Mouse (Mus musculus) 3134 (cell line): ENCODE data around the gene Padi1.

Source experiments
- DNase-seq: peaks from one replicate; pipeline ENCODE4 v3.0.0-alpha.2; 2011; ENCODE audit warnings: low spot score; ENCODE audit not compliant: insufficient read length; ENCODE audit errors: extremely low read depth

Gene Padi1

DNA sequence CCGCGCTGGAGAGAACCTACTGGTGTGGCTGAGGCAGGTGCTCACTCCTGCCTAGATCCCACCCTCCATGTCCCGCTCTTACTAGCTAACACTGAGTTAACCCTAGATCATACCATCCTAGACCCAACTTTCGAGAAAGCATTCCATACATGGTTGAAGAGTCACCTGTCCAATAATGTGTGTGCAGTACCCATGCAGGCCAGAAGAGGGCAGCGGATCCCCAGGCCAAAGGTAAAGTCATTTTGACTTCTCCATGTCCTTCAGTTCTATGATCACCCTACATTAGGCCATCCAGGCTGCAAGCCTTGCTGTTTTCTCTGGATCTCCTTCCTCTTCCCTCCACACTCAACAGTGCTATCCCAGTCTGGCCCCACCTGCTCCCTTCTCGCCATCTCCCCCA lies 56.6 kb downstream of the Padi1 start:
- no peak for DNase-seq

DNA sequence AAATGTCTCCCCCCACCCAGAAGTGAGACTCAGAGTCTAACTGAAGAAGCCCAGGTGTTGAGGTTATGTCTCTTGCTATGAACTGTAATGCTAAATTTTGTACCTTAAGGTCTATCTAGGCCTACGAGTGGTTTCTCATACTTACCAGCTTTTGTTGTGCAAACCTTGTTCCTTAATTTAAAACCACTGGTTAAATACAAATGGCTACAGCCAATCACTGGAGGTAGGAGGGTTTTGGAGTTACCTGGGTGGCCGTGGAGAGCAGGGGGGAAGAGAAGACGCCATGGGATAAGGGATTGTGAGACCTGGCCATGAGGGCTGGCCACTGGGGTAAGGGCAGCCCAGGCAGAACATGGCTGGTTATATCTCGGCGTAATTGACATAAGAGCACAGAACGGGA lies 57.3 kb downstream of the Padi1 start:
- no peak for DNase-seq

DNA sequence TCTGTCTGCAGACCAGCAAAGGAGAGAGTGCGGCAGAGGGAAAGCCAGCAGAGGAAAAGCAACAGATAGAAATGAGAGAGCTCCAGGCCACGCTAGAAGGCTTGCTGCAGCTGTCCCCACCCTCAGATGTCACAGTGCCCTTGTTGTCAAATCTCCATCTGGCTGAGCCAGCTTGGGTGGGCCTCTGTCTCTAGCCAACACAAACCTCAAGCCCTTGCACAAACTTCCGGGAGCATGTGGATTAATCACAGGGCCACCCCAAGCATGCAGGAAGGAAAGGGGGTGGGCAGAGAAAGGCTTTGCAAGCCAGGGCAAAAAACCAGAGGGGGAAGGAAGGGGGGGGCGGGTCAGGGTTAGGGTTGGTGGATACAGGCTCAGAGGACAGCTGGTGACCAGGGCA lies 58.2 kb downstream of the Padi1 start:
- no peak for DNase-seq

DNA sequence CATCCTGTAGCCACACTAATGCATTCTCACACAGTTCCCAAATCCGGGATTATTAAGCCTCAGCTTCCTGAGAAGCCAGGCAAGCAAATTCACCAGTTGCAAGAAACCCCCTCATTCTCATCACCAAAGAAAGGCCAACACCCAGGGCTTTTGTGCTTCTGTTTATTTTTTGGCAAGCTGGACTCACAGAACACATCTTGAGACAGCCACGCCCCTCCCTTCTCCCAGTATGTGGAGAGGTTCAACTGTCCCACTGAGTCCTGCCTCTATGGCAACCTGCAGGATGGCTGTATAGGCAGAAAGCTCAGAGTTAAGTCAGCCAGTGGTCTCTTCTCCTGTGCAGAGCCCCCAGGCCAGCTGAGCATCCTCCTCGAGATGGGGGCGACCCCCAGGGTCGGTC lies 60.4 kb downstream of the Padi1 start:
- no peak for DNase-seq

DNA sequence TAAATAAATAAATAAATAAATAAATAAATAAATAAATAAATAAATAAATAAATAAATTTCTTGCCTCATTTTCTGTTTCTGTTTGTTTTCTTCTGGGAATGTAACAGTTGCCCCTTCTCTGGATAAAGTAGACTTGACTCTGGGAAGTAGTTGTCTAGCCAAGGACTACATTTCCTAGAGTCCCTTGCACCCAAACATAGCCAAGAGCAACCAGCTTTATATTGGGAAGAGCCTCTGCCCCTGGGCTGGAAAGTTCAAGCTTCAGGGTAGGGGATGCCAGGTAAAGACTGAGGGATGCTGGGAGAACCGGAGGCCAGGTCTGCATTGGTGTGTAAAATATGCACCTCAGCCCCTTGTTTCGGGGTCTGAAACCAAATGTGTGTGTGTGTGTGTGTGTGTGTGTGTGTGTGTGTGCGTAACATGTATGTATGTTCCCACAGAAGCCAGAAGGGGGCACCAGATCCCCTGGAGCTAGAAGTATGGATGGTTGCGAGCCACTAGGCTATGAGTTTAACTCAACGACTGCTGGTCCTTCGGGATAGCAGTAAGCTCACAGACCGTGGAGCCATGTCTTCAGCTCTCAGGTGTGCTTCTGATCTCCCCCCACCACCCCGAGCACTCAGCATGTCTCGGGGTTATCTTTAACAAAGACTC lies 61.2 kb downstream of the Padi1 start:
- no peak for DNase-seq

DNA sequence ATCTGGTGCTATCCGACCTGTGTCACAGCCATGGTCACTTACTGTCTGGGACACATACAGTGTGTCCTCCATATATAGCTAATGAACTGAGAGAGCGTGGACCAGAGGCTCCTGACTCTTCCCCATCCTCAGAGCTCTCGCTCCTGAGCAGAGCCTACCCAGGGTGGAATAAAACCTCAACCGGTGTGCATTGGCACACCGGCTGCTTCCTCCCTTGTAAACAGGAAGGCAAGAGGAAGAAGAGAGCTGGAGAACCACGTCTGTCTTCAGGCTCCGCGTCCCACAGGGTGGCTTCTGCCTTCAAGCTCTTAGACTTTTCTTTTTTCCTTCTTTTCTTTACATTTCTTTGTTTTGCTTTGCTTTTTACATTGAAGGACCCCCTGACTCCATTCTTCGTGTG lies 62.8 kb downstream of the Padi1 start:
- no peak for DNase-seq

DNA sequence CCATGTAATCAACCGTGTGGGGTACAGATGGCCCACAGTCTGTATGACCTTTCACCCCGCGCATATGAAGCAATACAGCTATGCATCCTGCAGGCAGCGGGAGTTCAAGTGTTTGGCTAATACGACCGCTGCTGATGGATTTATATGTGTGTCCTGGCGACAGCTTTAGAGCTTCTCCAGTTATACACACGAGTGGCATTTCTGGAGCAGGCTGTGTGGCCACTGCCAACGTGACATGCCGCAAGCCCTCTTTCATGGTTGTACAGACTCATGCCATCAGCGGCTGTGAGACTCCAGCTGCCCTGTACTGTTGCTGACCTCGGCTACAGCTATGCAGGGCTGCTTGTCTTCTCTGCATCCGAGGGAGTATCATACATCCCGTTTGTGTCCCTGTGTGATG lies 65.1 kb downstream of the Padi1 start:
- no peak for DNase-seq

DNA sequence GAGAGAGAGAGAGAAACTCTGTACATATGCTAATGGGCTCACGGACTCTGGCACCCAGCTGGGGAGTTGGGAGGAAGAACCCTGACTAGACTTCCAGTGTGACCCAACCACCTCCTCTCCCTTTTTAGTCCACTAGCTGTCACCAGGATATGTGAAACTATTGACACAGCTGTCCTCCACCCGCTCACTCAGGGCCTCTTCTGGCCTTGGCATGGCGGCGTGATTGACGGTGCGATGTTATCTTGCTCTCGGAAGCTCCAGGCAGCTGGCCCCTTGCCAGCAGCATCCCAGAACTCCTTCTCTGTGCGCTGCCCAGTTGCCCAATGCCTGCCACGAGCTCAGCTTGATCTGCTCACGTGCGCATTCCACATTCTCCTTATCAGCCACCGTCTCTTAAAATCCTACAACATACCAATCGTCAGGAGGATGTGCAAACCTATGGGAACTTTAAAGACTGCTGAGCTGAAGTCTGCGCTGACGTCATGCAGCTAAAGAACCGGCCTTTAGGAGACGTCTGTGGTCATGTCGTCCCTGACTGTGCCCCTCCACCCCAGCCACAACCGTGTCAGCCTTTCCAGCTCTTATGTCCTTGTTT lies 65.7 kb downstream of the Padi1 start:
- DNase-seq: no peak

DNA sequence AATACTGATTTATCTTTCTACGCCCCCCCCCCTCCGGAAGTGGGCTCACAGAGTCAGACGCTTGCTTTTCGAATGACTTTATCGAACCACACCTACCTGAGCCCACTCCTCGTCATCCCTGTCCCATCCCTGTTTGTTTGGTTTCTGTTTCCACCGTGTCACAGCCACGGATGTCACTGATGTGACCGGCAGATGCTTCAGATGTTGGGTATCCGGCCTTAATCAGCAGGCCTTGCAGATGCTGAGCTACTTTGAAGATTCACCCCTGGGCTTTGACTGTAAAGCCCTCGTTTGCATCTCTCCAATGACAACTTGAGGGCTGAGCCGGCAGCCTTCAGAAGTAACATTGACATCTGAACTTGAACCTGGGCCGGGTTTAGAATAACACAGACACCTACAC lies 69.0 kb downstream of the Padi1 start:
- DNase-seq: no peak

DNA sequence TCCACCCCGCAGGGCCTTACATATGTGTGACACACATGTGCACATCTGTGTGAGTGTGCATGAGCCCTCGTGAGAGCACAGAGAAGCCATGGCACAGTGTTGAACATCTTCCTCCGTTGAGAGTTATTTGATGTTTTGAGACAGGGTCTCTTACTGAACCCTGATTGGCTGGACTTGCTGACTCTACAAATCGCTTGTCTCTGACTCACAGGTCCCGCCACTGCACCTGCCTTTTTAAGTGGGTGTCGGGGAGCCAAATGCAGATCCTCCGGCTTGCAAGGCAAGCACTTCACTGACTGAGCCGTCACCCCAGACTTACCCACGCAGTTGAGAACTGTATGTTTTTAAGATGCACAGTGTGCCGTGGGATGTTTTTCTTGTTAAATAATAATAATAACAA lies 69.7 kb downstream of the Padi1 start:
- no peak for DNase-seq

DNA sequence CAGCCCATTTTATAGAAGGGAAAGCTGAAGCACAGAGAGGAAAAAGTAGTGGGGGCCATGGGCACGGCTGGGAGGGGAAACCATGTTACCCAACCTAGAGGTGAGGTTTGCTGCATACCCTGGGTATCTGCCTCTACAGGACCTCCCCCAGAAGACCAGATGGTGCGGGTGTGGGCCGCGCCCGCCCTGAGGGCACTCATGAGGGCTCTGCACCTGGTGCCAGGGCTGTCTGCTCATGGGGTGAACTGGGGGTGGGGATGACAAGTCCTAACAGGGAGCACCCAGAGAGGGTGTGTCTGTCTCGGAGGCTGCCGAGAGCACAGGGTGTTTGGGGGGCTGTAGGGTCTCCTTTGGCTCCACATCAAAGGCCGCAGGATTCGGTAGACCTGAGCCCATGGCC lies 70.7 kb downstream of the Padi1 start:
- DNase-seq: no peak

DNA sequence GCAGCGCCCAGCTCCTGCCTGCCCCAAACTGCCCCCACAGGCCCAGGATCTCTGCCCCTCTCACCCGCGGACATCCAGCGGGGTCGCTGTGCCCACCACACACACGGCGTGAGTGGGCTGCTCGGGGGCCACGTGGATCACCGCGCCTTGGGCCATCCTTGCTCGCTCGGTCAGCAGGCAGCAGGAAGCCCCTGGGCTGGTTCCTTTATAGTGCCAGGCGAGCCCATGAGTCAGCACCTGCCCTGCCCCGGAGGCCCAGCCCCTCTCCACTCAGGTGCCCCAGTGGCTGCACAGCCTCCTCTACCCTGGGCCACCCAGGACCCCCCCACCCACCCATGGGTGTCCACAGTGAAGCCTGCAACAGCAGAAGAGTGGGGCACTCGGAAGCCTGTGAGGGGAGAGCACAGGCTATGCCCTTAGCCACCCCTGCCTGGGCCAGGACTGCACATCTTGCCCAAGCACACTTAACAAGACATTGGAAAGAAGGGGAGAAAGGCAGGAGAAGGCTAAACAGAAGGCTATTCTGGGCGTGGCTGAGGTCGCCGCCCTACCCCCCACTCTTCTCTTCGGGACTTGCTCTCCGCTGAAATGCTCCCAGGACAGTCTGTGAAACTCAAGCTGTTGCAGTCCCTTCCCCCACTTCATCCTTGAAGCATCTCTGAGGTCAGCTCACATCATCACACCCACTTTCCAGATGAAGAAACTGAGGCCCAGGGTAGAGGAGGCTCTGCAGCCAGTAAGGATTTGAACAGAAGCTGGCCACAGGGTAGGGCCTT lies 71.4 kb downstream of the Padi1 start, which contains the start of gene Padi4:
Gene Padi4, minus strand, starts transcription at position 212 of the 776 bp plus-strand sequence.
- peak; percentile 48 for DNase-seq

DNA sequence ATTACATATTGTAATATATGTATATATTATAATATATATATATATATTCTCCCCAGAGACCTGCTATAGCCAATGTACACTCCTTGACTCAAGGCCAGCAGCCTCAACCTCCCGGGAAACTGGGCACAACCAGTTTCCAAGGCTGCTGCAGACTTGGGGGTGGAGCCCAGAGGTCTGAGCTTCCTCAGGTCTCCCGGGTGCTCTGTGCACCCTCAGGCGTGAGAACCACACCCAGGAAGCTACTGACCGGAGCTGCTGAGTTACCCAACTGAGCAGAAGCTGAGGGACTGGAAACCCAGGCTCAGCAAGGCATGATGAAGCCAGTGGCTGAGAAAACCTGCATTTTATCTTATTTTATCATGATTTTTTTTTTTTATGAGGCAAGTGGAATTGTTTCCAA lies 74.5 kb downstream of the Padi1 start:
- peak; percentile 69 for DNase-seq

DNA sequence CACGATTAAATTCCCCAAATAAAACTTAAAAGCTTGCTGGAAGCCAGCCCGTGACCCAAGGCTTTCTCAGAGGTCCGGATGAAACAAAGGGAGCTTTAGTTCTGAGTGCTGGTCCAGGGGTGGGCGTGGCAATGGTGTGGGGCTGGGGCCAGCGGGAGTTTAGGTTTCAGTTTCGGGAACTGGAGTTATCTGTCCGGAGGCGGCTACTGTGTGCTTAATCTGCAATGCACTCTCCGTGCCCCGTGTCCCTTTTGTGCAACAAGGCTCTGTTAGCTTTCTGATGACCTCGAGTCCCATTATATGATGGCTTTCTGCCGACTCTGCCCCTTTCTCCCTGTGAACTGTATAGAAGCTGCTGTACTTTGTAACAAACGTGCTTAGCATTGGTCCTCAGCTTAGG lies 75.1 kb downstream of the Padi1 start:
- peak; percentile 65 for DNase-seq

DNA sequence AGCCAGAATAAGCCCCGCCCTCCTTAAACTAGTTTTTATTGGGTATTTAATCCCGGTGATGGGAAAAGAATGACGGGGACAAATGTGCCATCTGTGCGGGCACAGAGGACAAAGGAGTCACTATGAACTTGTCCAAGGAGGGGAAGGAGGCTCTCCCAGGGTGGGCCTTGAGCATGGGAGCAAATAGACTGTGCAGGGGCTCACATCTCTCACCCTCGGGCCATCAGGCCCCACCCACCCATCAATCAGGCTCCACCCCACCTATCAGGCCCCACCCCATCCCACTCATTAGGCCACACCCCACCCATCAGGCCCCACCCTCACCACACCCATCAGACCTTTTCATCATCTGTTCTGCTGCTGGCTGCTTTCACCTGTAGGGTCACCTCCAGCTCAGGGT lies 76.6 kb downstream of the Padi1 start:
- DNase-seq: no peak

DNA sequence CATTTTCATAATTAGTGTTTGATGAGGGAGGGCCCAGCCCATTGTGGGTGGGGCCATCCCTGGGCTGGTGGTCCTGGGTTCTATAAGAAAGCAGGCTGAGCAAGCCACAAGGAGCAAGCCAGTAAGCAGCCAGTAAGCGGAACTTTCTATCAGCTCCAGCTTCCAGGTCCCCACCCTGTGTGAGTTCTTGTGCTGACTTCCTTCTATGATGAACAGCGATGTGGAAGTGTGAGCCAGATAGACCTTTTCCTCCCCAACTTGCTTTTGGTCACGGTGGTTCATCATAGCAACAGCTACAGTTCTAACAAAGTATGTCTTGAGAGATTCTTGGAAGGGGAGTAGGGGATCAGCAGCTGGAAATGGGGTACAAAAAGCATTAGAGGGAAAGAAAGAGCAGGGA lies 79.6 kb downstream of the Padi1 start:
- DNase-seq: no peak

DNA sequence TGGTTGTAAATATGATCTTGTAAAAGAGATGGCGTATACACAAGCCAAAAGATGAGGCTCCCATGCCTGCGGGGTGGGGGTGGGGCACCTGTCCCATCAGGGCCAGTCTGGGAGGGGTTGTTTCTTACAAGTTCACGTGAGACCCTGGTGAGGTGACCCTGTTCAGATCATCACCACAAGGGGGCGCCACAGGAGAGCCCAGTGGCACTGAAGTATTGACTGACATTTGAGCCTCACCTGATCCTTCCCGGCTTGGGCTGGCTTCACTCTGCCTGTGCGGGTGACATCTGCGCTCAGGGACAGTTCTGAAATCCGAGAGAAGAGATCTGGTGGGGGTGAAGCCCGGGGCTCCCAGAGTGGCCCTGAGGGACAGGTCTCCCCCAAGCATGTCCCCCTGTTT lies 82.4 kb downstream of the Padi1 start:
- DNase-seq: peak; percentile 52
